Mouse (Mus musculus): ENCODE results near the gene Plekha5.

Gene Plekha5

GRCm38 (mm10) chr6:140423846-140424200, at the start of gene Plekha5:
Plekha5 (plus strand) TSS chr6:140424054.
- peak; percentile 85 for DNase-seq

- no peak for DNase-seq
Observed at GRCm38 (mm10) chr6:140375671-140376070, 48.2 kb upstream of the Plekha5 start.

GRCm38 (mm10) chr6:140380588-140380987, 43.3 kb upstream of the Plekha5 start:
- DNase-seq: no peak

GRCm38 (mm10) chr6:140381162-140381561, 42.7 kb upstream of the Plekha5 start:
- DNase-seq: peak; percentile 12

DNA sequence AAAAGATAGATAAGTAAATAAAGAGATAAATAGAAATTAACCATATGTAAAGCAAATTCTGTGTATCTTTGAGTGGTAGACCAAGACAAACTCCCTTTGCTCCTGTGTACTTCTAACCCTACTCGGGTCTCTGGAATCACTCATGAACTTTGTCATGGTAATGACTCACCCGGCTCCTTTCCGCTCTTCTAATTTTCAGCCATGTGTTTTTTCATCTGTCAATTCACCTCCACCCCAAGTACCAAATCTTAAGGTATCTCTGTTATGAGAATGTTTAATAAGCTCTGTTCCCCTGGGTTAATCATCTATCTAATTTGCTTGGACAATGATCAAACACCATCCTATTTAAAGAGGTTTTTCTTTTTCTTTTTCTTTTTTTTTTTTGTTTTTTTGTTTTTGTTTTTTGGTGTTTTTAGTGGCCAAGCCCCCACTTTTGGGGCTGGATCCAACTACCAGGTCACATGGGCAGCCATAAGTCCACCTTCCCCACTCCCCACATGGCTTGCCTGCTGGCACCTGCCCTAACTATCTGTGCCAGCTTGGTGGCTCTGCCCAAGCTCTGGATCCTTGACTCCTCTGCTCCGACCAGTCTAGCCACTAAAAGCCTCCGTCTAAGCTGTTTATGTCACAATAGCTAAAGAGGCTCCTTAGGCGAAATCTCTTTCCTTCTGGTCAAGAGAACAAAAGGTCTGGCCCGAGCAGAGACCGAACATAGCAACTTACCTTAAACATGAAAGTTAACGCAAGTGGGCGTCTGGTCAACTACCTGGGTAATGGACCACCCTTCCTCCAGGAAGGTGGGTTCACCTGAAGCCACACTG, 40.1 kb upstream of the Plekha5 start:
- peak; percentile 48 for DNase-seq

DNA sequence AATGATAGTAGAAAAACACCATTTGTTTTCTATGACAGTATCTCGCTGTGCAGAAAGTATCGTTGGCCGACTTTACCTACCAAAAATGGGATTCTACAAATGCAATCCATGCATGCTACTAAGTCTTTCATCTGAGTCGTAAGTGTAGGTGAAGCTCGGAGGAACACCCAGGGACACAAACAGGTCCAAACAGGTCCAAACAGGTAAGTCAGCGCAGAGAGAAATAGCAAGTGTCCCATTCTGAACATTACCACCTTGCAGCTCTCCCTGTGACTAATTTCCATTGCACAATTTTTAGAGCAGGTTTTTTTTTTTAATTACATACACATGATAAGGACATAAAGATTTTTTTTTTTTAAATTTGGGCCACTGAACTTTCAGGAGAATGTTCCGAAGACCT, 27.2 kb upstream of the Plekha5 start:
- no peak for DNase-seq

DNA sequence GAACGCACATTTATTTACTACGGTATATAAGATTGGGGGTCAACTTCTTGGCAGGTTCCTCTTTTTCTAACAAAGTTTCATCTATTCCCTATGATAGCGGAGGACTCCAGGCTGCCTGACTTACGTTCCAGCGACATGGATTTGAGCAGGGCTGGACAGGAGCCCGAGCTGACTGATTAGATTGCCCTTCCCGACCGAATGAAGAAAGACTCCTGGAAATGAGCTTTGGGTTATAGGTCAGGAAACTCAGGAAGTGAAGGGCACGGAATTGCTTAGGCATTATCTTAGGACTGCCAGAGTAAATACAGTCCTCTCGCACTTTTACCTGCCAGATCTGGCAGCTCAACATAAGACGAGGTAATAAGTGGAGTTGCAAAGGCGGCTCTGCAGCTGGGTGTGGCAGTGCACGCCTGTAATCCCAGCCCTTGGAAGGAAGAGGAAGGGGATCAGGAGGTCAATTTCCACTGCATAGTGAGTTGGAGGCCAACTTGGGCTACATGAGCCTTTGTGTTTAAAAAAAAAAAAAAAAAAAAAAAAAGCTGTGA, 21.0 kb upstream of the Plekha5 start:
- DNase-seq: no peak

DNA sequence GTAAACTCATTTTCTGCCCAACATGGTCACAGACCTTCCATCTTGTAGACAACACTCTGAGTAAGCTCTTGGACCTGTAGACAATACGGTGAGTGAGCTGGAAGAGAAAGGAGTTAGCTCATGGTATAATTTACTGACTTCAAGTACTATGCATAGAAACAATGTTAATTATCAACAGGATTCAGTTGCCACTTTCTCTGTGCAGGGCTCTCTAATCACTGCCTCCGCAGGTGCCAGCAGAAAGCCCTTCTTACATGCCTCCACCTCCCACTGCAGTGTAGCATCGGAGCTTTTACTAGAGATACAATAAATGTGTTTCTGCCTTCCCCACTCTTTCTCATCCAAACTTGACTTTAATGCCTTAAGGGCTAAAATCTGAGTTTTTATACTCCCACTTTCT, 11.9 kb upstream of the Plekha5 start:
- no peak for DNase-seq

DNA sequence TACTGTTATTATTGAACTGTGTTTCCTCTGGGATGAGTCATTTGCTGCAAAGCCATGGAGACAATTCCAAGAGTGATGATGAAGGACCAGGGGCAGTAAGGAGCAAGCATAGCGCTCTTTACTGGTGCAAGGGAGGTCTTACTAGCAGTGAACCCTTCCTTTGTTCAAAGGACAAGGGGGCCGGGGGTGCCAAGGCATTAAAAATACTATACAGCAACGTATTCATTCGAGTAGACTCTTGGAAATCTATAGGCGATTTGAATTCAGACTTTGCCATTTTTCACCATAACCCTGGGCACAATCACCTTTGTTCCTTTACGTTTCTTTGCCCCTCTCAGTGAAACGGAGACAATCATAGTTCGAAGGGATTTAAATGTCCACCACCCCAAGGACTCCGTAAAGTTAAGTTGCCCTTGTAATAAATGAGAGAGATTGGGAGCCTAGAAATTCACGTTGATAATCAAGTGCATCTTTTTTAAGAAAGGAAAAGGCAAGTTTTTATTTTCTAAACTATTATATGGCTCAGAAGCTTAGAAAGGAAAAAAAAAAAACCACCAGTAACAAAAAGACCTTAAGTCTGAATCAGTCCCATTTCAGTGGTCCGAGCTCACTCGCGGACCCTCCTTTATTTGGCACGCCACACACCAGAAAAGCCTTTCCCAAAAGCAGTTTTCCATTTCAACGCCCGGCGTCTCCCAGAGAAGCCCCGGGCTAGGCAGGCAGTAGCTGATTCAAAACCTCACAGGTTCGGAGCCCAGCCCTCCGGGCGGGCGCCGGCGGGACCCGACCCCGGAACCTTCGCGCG, 611 bp upstream of the Plekha5 start:
- DNase-seq: no peak

GRCm38 (mm10) chr6:140424201-140424990, 542 bp downstream of the Plekha5 start:
- no peak for DNase-seq

DNA sequence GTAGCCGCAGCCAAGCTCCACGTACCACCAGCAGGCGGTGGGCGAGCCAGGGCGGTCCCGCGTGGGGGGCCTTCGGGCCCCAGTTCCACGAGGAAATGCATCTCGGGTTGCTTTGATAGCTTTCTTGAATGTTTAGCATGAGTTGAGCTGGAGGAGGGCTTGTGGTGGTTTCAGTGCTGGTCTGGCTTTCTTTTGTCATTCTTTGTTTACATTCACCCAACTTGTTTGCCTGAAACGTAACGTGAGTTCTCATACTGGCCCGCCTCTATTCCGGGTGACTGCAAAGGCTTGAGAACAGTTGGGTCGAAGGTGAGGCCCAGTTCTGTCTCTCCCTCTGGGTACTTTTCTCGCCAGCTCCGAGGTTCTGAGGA, 1.1 kb downstream of the Plekha5 start:
- DNase-seq: peak; percentile 52

DNA sequence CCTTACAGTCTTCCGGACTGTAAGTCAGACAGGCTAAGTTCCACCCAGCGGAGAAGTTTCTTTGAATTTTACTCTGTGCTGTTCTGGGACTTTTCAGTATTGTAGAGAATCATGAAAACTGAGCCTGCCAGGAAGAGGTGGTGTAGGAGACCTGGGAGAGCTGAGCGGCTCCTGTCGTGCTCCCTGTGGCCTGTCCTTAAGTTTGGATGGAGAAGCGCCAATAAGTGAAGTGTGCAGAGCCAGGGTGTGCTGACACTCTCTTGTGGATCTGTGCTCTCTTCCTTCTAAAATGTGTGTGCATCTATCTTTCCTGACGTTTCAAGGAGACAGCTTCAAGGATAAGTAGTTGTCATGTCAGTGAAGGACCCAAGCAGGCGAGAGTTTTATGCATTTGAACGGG, 5.4 kb downstream of the Plekha5 start:
- no peak for DNase-seq

DNA sequence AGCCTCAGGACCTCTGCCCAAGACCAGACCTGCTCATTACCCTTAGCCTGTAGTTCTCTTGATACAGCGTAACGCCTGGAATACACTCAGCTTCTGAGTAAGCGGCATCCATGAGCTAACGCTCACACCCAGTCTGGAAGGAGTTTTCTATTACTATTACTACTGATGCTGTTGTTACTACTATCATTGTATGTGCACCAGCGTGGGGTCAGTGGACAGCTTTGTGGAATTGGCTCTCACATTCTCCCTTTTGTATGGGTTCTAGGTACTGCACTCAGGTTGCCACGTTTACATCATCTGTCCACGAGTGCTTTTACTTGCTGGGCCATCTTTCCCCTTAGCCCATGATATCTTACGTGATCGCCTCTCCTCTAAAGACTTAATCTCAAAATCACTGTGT, 8.5 kb downstream of the Plekha5 start:
- DNase-seq: no peak

DNA sequence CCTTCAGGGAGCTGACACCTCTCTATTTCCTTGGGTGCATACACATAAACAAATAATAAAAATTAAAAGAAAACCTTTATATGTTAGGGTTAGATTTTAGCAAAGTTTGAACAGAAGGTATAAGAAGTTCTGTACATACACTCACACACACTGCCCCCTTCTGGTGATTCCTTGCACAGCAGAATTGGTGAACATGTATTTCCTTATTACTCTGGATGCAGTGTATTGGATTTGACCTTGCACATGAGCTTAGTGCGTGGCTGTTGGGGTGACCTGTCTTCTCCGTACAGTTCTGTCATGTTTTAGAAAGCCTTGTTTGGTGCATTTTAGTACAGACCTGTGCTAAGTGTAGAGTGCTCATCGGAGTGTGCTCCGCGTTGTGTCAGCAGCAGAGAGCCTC, 19.5 kb downstream of the Plekha5 start:
- peak; percentile 51 for DNase-seq

DNA sequence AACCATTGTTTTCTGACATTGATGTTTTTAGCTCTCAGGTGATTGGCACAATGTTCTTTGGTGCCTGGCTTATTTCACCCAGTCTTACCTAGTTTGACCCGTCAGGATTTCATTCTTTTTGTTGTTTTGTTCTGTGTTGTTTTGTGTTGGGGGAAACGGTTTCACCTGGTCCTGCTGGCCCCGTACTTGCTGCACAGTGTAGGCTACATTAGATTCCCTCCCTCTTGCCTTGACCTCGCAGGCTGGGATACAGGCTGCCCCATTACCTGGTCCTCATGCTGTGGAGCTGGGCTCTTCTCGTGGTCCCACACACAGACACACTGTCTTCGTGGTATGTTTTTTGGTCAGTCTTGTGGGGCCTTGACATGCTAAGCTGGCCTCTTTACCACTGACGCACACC, 20.3 kb downstream of the Plekha5 start:
- no peak for DNase-seq

DNA sequence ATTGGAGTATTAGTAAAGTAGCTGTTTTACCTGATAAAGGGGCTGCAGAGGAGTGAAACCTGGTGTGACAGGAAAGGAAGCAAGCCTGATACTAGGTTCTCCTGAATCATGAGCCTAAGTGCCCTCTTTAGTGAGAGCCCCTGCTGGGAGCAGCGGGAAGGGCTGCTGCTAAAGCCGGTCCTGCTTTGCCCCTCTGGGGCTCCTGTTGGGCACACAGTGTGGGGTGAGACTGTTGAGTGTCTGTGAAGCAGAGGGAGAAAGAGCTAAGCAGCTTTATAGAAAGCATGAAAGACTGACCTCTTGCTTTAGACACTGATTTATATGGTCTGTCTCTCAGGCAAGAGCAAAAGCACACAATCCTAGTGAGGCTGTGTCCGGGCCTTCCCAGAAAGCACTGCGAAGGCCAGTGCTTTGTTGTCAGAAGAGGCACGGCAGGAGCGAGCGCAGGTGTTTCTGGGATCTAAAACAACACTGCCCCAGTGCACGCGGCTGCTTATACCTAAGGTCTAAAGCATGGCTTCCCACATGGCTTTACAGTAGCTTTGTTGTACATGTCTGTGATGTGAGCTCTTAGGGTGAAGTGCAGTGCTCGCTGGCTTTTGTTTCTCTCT, 21.1 kb downstream of the Plekha5 start:
- DNase-seq: no peak

DNA sequence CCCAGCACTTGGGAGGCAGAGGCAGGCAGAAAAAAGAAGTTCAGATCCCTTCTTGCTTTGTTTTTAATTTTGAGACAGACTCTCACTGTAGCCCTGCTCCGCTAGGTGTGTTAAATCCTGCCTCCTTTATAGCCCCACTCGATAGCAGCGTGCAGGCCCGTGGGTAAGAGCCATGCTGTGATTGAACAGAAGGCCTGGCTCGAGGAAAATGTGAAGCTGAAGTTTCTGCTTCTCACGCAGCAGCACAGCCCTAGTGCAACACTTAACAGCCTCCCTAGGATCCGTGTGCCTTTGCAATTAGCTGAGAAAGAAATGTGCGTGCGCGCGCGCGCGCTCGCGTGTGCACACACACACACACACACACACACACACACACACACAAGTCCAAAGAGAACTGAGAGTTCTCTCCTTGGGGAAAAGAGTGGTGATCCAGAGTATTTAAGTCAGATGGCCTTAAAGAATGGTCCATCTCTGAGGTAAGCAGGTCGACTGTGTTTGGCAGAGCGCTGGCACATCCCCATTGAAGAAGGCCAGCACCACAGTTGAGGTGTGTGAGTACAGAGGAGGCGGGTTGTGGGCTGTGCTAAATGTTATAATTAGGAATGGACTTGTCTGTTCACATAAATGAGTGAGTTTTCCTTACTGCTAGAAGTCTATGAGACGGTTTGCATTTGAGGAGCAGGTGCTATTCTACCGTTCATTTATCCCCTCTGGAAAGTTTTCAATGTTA, 24.3 kb downstream of the Plekha5 start:
- DNase-seq: no peak

DNA sequence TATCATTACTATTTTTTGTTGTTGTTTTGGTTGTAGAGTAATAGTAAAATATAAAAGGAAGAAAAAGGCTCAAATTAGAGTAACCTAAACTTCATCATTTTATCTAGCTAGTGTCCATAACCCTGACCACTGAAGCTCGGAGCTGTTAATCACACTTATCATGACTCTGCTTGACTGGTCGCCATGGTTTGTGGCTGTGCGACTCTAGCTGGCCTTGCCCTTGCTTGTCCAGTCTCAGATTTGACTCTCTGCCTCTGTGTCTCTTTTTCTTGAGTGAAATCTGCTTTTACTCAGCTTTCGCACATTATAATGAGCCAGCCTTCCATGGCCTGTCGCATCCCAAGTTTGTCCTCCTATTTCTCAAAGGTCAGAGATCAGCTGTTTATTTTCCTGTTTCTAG, 26.8 kb downstream of the Plekha5 start:
- DNase-seq: no peak

DNA sequence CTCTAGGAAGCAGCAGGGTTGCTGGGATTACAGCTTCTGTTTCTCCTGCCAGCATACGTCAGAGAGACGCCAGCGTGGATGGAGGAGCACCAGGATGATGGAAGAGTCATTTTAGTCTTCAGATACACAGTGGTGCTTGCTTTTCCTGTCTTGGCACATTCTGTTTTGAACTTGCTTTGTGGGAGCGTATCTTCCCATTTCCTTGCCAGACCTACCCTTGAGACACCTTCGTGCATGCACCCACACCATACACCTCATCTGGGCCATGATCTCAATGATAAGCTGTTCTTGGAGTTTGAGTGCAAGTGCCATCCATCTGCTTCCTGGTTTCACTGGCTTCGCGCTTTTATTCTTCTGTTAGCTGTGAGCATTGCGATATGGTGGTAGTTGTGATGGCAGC, 28.9 kb downstream of the Plekha5 start:
- DNase-seq: no peak

DNA sequence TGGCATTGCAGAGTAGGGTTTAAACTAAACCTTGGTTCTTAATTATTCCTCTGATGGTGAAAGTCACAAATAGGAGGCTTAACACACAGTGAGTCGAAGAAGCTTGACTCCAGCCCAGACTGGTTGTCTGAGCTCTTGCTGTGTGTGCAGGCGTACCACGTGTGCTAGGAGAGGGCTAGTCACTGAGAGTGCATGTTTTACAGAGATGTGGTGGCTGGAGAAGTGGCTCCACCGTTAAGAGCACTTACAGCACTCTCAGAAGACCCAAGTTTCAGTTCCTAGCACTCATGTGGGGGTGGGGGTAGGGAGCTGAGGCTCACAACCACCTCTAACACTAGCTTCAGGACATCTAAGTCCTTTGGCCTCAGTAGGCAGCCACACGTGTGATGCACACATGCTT, 29.6 kb downstream of the Plekha5 start:
- DNase-seq: no peak

DNA sequence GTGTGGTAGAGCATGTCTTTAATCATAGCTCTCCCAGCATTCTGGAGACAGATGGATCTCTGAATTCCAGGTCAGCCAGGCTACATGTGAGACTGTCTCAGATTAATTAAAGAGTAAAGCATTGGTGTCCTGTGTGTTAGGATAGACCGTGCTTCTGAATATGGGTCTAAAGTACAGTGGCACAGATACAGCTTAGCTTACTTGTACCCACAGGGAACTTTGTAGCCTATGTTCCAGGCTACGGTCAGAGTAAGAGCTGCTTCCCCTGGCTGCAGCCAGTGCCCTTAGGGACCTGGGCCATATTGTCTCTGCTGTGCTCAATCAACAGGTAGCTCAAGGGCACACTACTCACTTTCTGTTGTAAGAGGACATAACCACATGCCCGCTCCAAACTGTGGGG, 30.5 kb downstream of the Plekha5 start:
- no peak for DNase-seq

DNA sequence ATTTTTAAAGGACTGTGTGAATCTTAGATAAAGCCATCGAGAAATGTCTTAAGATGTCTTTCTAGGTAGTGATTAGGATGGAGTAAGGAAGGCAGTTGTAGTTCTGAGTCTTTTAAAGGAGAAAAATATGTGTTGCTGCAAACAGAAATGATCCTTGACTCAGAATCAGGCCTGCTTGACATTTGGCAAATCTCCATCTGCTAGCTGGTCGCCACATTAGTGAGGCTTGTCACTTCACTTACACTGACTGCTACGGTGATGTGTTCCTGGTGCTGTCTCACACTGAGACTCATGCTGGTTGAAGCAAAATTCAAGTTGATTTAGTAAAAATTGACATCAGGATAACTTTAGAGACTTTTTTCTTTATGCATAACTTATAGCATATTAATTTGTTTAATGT, 32.0 kb downstream of the Plekha5 start:
- DNase-seq: no peak

All from kidney, postnatal 14 days (tissue).